In the genomic region with DNA sequence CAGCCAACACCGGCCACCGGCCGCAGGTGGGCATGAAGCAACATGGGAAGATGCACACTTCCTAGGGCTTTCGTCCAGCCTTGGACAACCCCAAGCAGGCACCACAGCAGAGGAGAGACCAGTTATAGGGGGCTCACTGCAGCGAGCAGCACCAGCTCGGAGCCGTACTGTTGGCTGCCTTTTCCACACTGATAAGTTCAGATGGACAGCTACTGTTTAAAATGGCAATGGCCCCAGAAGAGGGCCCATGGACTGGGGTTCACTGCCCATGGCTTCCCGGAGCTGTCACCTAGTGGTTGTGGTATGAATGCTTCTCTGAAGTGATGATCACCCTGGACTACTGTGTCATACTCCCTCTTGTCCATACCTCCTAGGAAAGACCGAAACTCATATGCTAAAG, we compare ENCODE assay signal across 26 mouse cellular contexts.
"Had no signal": no experiment of that assay in that cellular context is flagged by ENCODE, and none has a peak within 500 bp of the region (broad histone marks: within the 10 kb centered on the region; RNA-seq: fewer than 3 reads in every experiment).

No protein-coding gene starts in this region.

- H3K4me3 ChIP-seq: heart, embryonic 12.5 days; heart, embryonic 13.5 days; heart, embryonic 15.5 days; hindbrain, embryonic 10.5 days; hindbrain, embryonic 12.5 days; hindbrain, embryonic 13.5 days; hindbrain, embryonic 15.5 days; intestine, embryonic 15.5 days; kidney, embryonic 15.5 days; layer of hippocampus, adult 2 months; left cerebral cortex, adult 2 months had no signal

- H3K36me3 ChIP-seq: heart, embryonic 12.5 days; heart, embryonic 13.5 days; heart, embryonic 15.5 days; hindbrain, embryonic 10.5 days; hindbrain, embryonic 12.5 days; hindbrain, embryonic 13.5 days; hindbrain, embryonic 15.5 days; intestine, embryonic 15.5 days; kidney, embryonic 15.5 days had no signal

- H3K9me3 ChIP-seq: heart, embryonic 12.5 days; heart, embryonic 13.5 days; heart, embryonic 15.5 days; hindbrain, embryonic 10.5 days; hindbrain, embryonic 12.5 days; hindbrain, embryonic 13.5 days; hindbrain, embryonic 15.5 days; intestine, embryonic 15.5 days; kidney, embryonic 15.5 days had no signal

- H3K27me3 ChIP-seq: heart, embryonic 12.5 days; heart, embryonic 13.5 days; heart, embryonic 15.5 days; hindbrain, embryonic 12.5 days; hindbrain, embryonic 13.5 days; hindbrain, embryonic 15.5 days; intestine, embryonic 15.5 days; kidney, embryonic 15.5 days had no signal

- H3K4me1 ChIP-seq: hindbrain, embryonic 10.5 days; hindbrain, embryonic 12.5 days; intestine, embryonic 15.5 days had no signal

- H3K4me2 ChIP-seq: heart, embryonic 11.5 days; heart, embryonic 12.5 days; heart, embryonic 13.5 days; heart, embryonic 15.5 days; hindbrain, embryonic 12.5 days; hindbrain, embryonic 13.5 days; hindbrain, embryonic 14.5 days; hindbrain, embryonic 15.5 days; intestine, embryonic 15.5 days; kidney, embryonic 15.5 days had no signal

- H3K27ac ChIP-seq: heart, embryonic 13.5 days; heart, embryonic 15.5 days; hindbrain, embryonic 10.5 days; hindbrain, embryonic 12.5 days; hindbrain, embryonic 13.5 days; hindbrain, embryonic 14.5 days; hindbrain, embryonic 15.5 days; hindbrain, postnatal 0 days; intestine, embryonic 15.5 days; kidney, embryonic 15.5 days; kidney, postnatal 0 days; layer of hippocampus, adult 2 months; left cerebral cortex, adult 2 months had no signal

- ATAC-seq: hindbrain, embryonic 16.5 days; hindbrain, postnatal 0 days; inflammation-experienced regulatory T-cells, adult 6 months; intestine, embryonic 15.5 days; intestine, embryonic 16.5 days; intestine, postnatal 0 days had no signal

- H3K9ac ChIP-seq: heart, embryonic 12.5 days; heart, embryonic 13.5 days; heart, embryonic 15.5 days; hindbrain, embryonic 12.5 days; hindbrain, embryonic 13.5 days; hindbrain, embryonic 14.5 days; hindbrain, embryonic 15.5 days; intestine, embryonic 15.5 days; kidney, embryonic 15.5 days had no signal

- DNase-seq: heart, postnatal 10 days; heart, postnatal 36 days; heart, postnatal 4 days; kidney, postnatal 10 days; kidney, postnatal 4 days; layer of hippocampus, adult 9-11 months; layer of hippocampus, postnatal 36 days had no signal
